Mouse (Mus musculus) E14TG2a.4 (cell line): Measurements from ENCODE around the gene Pitpna.

ENCODE experiments used
- CTCF ChIP-seq: conservative IDR thresholded peaks from 2 replicates; pipeline ENCODE4 v1.5.1; 2014; ENCODE audit warnings: low read length
- NANOG ChIP-seq: IDR thresholded peaks from 2 replicates; pipeline ENCODE4 v1.6.1; 2014; ENCODE audit warnings: borderline replicate concordance, low read length, mixed read lengths
- POU5F1 ChIP-seq: IDR thresholded peaks from 2 replicates; pipeline ENCODE4 v1.6.1; 2014; ENCODE audit warnings: low read length, borderline replicate concordance

DNA sequence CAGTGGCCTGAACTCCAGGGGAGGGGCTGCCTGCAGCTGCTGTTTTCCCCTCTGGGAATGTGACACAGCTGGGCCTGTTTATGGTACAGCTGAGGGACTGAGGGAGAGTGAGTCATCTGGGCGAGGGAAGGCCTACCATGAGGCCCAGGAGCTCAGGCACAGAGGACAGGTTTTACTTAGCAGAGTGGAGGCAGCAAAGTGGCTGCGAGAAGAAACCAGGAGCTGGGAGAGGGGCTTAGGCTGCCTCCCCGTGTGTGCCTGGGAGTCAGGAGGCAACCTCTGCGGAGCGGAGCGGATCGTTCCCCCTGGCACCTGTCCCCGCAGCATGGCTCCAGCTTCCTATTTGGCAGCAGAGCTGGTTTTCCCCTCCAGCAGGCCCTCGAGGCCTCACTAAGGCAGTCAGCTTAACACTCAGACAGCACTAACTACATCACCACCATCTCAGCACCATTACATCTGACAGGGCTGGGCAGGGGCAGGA lies 35.9 kb upstream of the Pitpna start:
- TF ChIP-seq CTCF (no peak), NANOG (no peak), POU5F1 (no peak)
